Mouse (Mus musculus) liver, adult 2 months (tissue): ENCODE results near the gene Foxn2. TPM values are rescaled to one million over a fixed set of nuclear protein-coding genes. Genes with fewer than 3 reads are reported as not detected.

Experiments used
- DNase-seq: peaks from one replicate; pipeline ENCODE4 v3.0.0-alpha.2; 2011; ENCODE audit warnings: low read depth, low spot score; ENCODE audit errors: extremely low read depth
- H3K27ac ChIP-seq: fragments of 200-500 bp; replicated peaks from 2 replicates; pipeline ENCODE4 v1.5.1; 2012; ENCODE audit warnings: low read depth, mild to moderate bottlenecking, control low read depth, inconsistent platforms, low read length; ENCODE audit not compliant: insufficient read depth
- H3K27me3 ChIP-seq: fragments of 200-500 bp; 2 replicates; pipeline ENCODE4 v1.6.1; 2012; ENCODE audit warnings: mild to moderate bottlenecking, moderate library complexity, low read length, inconsistent platforms; ENCODE audit not compliant: control insufficient read depth, insufficient read depth
- H3K36me3 ChIP-seq: fragments of 200-500 bp; 2 replicates; pipeline ENCODE4 v1.6.1; 2012; ENCODE audit warnings: low read length, inconsistent platforms; ENCODE audit not compliant: control insufficient read depth, insufficient read depth
- H3K4me1 ChIP-seq: fragments of 200-500 bp; 2 replicates; pipeline ENCODE4 v1.6.1; 2011; ENCODE audit warnings: low read length; ENCODE audit not compliant: control insufficient read depth, insufficient read depth
- H3K4me3 ChIP-seq: fragments of 200-500 bp; 2 replicates; pipeline ENCODE4 v1.5.1; 2011; ENCODE audit warnings: low read depth, mild to moderate bottlenecking, control low read depth, low read length, moderate library complexity; ENCODE audit not compliant: insufficient read depth
- H3K79me2 ChIP-seq: fragments of 200-500 bp; 2 replicates; pipeline ENCODE4 v1.6.1; 2012; ENCODE audit warnings: inconsistent platforms, mild to moderate bottlenecking, low read length, moderate library complexity; ENCODE audit not compliant: control insufficient read depth, insufficient read depth
- H3K9ac ChIP-seq: fragments of 200-500 bp; 2 replicates; pipeline ENCODE4 v1.6.1; 2012; ENCODE audit warnings: low read depth, mild to moderate bottlenecking, control low read depth, inconsistent platforms, low read length
- CTCF ChIP-seq: fragments of 200-500 bp; IDR thresholded peaks from 2 replicates; pipeline ENCODE4 v1.5.1; 2011; ENCODE audit warnings: low read depth, low read length, control low read depth
- POLR2A ChIP-seq: fragments of 200-500 bp; IDR thresholded peaks from 2 replicates; pipeline ENCODE4 v1.6.1; 2011; ENCODE audit warnings: low read length, control low read depth; ENCODE audit not compliant: insufficient read depth; ENCODE audit errors: extremely low read depth
- WGBS: fragments of 180-500 bp; shearing (Covaris S2); methylation state at CpG from one replicate; pipeline ENCODE4 v1.1.7; 2018; 5-methylcytosine and 5-hydroxymethylcytosine counted together
- polyA plus RNA-seq: library from polyadenylated mRNA; depleted of rRNA; stranded (reverse); fragments of >200 nt; gene quantifications from 2 replicates; pipeline ENCODE4 v1.2.3, GENCODE M21; 2012
- total RNA-seq: library from RNA; depleted of rRNA; stranded (reverse); fragments of >200 nt; gene quantifications from 2 replicates; pipeline ENCODE4 v1.2.3, GENCODE M21; 2014

Gene Foxn2
- total and polyA plus RNA-seq, 2 experiments, result 2.9 to 12.3 TPM

DNA sequence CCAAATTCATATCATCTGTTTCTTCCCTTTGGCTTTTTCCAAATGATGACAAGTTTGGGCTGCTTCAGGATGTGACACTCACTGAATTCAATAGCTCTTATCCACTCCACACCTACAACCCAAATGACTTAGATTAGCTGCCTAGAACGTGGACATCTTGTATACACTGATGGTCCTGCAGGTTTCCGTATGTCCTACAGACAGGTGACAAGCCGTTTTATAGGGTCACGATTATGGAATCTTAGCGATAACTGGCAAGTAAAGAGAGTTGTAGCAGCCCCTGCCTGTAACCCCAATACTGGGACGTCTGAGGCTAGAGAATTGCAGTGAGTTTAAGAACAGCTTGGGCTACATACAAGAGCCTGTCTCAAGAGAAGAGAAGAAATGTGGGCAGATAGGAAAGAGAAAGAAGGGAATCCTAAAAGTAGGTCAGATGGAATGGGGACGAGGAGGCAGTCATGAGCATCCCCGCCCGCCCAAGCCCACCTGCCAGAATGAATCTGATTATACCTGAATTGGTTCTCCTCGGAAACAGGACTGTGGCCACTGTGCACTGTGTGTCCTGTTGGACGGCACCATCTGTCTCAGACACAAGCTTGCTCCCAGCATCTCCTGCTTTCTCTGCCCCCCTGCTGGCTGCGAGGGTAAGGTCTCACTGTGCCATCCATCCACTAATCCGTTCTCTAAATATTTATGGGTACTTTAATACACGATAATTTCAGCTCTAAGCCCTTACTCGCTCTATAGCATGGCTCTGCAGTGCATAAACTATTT is 39.6 kb upstream of the Foxn2 start:
- no peak for DNase-seq
- no peaks in the 10 kb centered on the region for H3K79me2 ChIP-seq
- no peak overlapping the region for H3K27ac ChIP-seq
- WGBS, result 77% methylated on average over 15 of the region's 15 CpGs
- H3K4me1 ChIP-seq, result no peaks in the 10 kb centered on the region; the same call in 1 of the 2 replicates
- no peaks in the 10 kb centered on the region for H3K36me3 ChIP-seq
- H3K27me3 ChIP-seq, result no peaks in the 10 kb centered on the region
- H3K9ac ChIP-seq, result no peak overlapping the region
- no peak for TF ChIP-seq POLR2A
- TF ChIP-seq CTCF, result no peak
- no peak overlapping the region for H3K4me3 ChIP-seq

DNA sequence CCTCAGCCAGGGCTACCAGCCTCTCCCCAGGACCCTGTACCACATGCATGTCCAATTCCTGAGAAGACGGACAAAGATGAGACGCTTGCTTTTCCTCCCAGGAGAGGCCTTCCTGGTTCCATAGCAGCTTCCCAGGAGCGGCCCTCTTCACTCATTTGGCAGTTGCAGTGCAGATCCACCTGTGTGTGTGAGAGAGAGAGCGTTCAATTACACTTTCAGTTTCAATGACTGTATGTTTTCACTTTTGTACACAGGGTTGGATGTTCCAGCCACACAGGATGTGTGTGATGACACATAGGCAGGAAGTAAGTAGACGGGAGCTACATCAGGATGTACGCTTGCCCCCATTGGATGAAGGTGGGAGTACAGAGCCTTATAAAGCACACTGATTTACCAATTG is 37.2 kb upstream of the Foxn2 start:
- 72% methylated on average over 6 of the region's 6 CpGs for WGBS
- no peak for DNase-seq
- no peaks in the 10 kb centered on the region; the same call in 1 of the 2 replicates for H3K4me1 ChIP-seq
- H3K79me2 ChIP-seq, result no peaks in the 10 kb centered on the region
- H3K27ac ChIP-seq, result no peak overlapping the region
- H3K27me3 ChIP-seq, result no peaks in the 10 kb centered on the region
- TF ChIP-seq POLR2A, result no peak
- no peak for TF ChIP-seq CTCF
- no peak overlapping the region for H3K9ac ChIP-seq
- H3K36me3 ChIP-seq, result no peaks in the 10 kb centered on the region
- H3K4me3 ChIP-seq, result no peak overlapping the region

DNA sequence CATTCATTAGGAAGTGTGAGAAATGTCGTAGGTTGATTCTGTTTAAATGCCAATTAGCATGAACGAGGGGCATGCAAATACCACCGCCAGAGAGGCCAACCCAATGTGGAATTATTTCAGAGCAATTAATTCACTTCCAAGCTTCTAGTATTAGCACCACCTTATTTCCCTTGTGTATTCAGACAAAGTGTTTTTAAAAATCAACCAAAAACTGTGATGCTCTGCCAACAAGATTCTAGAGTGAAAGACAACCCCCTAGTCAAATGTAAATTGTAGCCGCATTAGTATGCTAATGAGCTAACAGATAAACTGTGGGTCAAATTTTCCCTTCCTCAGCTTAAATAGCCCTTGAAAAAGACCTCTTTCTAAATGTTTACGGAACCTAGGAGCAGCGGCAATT is 36.0 kb upstream of the Foxn2 start:
- 49% methylated on average over 6 of the region's 6 CpGs for WGBS
- Histone ChIP-seq H3K79me2 (no peaks in the 10 kb centered on the region), H3K27ac (no peak overlapping the region), H3K9ac (no peak overlapping the region), H3K4me3 (no peak overlapping the region), H3K27me3 (no peaks in the 10 kb centered on the region), H3K4me1 (no peaks in the 10 kb centered on the region; the same call in 1 of the 2 replicates), H3K36me3 (no peaks in the 10 kb centered on the region)
- DNase-seq, result no peak
- TF ChIP-seq CTCF, result no peak
- TF ChIP-seq POLR2A, result no peak

DNA sequence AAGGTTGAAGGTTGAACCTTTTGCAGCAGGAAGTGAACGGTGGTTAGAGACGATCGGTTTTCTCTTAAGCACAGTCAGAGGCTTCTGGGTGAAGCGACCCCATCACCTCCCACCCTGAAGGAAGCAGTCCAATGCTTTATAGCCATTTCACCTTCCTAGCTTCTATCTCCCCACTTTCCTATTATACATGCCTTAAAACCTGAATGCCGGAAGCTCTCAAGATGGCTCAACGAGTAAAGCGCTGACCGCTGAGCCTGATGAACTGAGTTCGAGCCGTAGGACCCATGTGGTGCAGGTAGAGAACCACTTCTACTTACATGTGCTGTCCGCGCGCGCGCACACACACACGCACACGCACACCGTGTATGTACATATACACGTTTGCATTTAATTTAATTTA is 35.4 kb upstream of the Foxn2 start:
- no peak overlapping the region for H3K27ac ChIP-seq
- no peak overlapping the region for H3K4me3 ChIP-seq
- 37% methylated on average over 19 of the region's 19 CpGs for WGBS
- H3K27me3 ChIP-seq, result no peaks in the 10 kb centered on the region
- no peaks in the 10 kb centered on the region for H3K79me2 ChIP-seq
- no peaks in the 10 kb centered on the region; the same call in 1 of the 2 replicates for H3K4me1 ChIP-seq
- no peak for DNase-seq
- no peaks in the 10 kb centered on the region for H3K36me3 ChIP-seq
- no peak overlapping the region for H3K9ac ChIP-seq
- TF ChIP-seq CTCF (no peak), POLR2A (no peak)

DNA sequence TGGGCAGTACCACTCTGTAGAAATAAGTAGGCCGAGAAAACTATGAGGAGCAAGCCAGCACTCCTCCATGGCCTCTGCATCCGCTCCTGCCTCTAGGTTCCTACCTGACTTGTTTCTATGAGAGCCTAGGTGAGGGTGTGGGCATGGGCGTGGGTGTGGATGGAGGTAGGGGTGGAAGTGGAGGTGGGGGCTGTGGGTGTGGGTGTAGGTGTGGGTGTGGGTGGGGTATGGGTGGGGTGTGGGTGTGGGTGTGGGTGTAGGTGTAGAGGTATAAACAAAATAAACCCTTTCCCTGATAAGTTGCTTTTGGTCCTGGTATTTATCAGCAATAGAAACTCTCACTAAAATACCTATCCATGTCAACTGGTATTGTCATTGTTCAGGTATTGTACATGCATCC is 30.8 kb upstream of the Foxn2 start:
- 96% methylated on average over 3 of the region's 3 CpGs for WGBS
- TF ChIP-seq CTCF, result no peak
- no peak for TF ChIP-seq POLR2A
- H3K4me3 ChIP-seq, result no peak overlapping the region
- no peaks in the 10 kb centered on the region for H3K36me3 ChIP-seq
- no peak overlapping the region for H3K27ac ChIP-seq
- H3K79me2 ChIP-seq, result no peaks in the 10 kb centered on the region
- no peak overlapping the region for H3K9ac ChIP-seq
- DNase-seq, result no peak
- no peaks in the 10 kb centered on the region; the same call in 1 of the 2 replicates for H3K4me1 ChIP-seq
- no peaks in the 10 kb centered on the region for H3K27me3 ChIP-seq

DNA sequence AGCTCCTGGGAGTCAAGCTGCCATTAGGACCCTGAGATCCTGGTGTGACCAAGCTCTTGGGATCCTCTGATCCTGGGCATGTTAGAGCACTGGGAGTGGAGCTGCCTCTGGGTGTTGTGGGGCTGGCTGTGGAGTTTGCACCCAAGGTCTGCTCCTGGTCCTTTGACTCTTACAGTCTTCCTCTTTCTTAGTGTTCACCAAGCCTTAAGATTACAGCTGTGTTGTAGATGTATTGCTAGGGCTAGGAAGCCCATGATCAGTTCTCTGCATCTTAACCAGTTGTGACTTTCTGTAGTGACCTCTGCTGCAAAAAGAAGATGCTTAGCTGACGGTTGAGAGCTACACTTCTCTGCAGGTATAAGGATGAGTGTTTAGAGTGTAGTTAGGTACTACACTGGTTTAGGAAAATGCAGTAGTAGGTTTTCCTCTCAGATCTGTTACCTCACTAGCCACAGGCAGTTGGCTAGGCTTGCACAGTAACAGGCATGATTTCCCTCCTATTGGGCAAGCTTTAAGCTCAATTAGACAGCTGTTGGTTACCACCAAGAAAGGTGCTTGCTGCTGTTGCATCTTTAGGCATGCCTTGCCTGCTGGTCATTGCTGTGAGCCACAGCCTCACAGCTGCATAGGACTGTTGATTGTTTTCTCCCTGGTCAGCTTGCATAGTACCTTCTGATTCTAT is 27.2 kb upstream of the Foxn2 start:
- Histone ChIP-seq H3K27me3 (no peaks in the 10 kb centered on the region), H3K36me3 (no peaks in the 10 kb centered on the region), H3K4me3 (no peak overlapping the region), H3K9ac (no peak overlapping the region), H3K79me2 (no peaks in the 10 kb centered on the region), H3K4me1 (no peaks in the 10 kb centered on the region), H3K27ac (no peak overlapping the region)
- 93% methylated on average over 1 of the region's 1 CpGs for WGBS
- no peak for DNase-seq
- TF ChIP-seq POLR2A, result no peak
- no peak for TF ChIP-seq CTCF
